Mouse (Mus musculus) cerebellum, adult 2 months (tissue): ENCODE measurements around the gene Olfr487.
"Not testable (repeated sequence)": the region's sequence is repeated elsewhere in the genome, so short reads cannot be mapped to it uniquely, and the experiment has no call there.

Experiments used
- CTCF ChIP-seq: fragments of 200-500 bp; IDR thresholded peaks from 2 replicates; pipeline ENCODE4 v1.5.1; 2011; ENCODE audit warnings: low read depth, mild to moderate bottlenecking, control low read depth, low read length, moderate library complexity, borderline replicate concordance; ENCODE audit not compliant: insufficient read depth
- POLR2A ChIP-seq: fragments of 200-500 bp; IDR thresholded peaks from 2 replicates; pipeline ENCODE4 v1.6.1; 2011; ENCODE audit warnings: low read length, control low read depth, borderline replicate concordance; ENCODE audit not compliant: insufficient read depth

DNA sequence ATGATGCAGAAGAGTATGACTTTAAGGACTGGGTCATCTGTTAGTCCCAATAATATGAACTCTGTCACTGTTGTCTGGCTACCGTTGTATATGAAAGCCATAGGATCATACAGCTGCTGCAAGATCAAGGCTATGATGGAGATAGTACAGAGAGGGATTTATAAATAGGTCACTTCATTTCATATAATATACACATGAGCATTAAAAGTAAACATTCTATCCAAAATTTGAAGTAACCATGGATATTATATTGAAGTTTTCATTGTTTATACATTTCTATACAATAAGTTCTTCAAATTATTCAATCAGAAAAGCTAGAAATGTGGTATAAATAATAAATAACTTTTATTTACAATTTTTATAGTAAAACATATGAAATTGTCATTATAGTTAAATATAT lies 41.8 kb downstream of the Olfr487 start, which contains the start of gene Olfr486:
- not testable (repeated sequence) for TF ChIP-seq CTCF, POLR2A
